Mouse (Mus musculus) liver, adult 2 months (tissue): ENCODE results near the gene Slc11a2. TPM values are rescaled to one million over a fixed set of nuclear protein-coding genes. Genes with fewer than 3 reads are reported as not detected.
A peak's percentile ranks its signal among the peaks of the same experiment; 100 is the strongest.

Source experiments
- DNase-seq: peaks from one replicate; pipeline ENCODE4 v3.0.0-alpha.2; 2011; ENCODE audit warnings: low read depth, low spot score; ENCODE audit errors: extremely low read depth
- H3K27ac ChIP-seq: fragments of 200-500 bp; replicated peaks from 2 replicates; pipeline ENCODE4 v1.5.1; 2012; ENCODE audit warnings: low read depth, mild to moderate bottlenecking, control low read depth, inconsistent platforms, low read length; ENCODE audit not compliant: insufficient read depth
- H3K27me3 ChIP-seq: fragments of 200-500 bp; 2 replicates; pipeline ENCODE4 v1.6.1; 2012; ENCODE audit warnings: mild to moderate bottlenecking, moderate library complexity, low read length, inconsistent platforms; ENCODE audit not compliant: control insufficient read depth, insufficient read depth
- H3K36me3 ChIP-seq: fragments of 200-500 bp; 2 replicates; pipeline ENCODE4 v1.6.1; 2012; ENCODE audit warnings: low read length, inconsistent platforms; ENCODE audit not compliant: control insufficient read depth, insufficient read depth
- H3K4me1 ChIP-seq: fragments of 200-500 bp; 2 replicates; pipeline ENCODE4 v1.6.1; 2011; ENCODE audit warnings: low read length; ENCODE audit not compliant: control insufficient read depth, insufficient read depth
- H3K4me3 ChIP-seq: fragments of 200-500 bp; 2 replicates; pipeline ENCODE4 v1.5.1; 2011; ENCODE audit warnings: low read depth, mild to moderate bottlenecking, control low read depth, low read length, moderate library complexity; ENCODE audit not compliant: insufficient read depth
- H3K79me2 ChIP-seq: fragments of 200-500 bp; 2 replicates; pipeline ENCODE4 v1.6.1; 2012; ENCODE audit warnings: inconsistent platforms, mild to moderate bottlenecking, low read length, moderate library complexity; ENCODE audit not compliant: control insufficient read depth, insufficient read depth
- H3K9ac ChIP-seq: fragments of 200-500 bp; 2 replicates; pipeline ENCODE4 v1.6.1; 2012; ENCODE audit warnings: low read depth, mild to moderate bottlenecking, control low read depth, inconsistent platforms, low read length
- CTCF ChIP-seq: fragments of 200-500 bp; IDR thresholded peaks from 2 replicates; pipeline ENCODE4 v1.5.1; 2011; ENCODE audit warnings: low read depth, low read length, control low read depth
- POLR2A ChIP-seq: fragments of 200-500 bp; IDR thresholded peaks from 2 replicates; pipeline ENCODE4 v1.6.1; 2011; ENCODE audit warnings: low read length, control low read depth; ENCODE audit not compliant: insufficient read depth; ENCODE audit errors: extremely low read depth
- WGBS: fragments of 180-500 bp; shearing (Covaris S2); methylation state at CpG from one replicate; pipeline ENCODE4 v1.1.7; 2018; 5-methylcytosine and 5-hydroxymethylcytosine counted together
- polyA plus RNA-seq: library from polyadenylated mRNA; depleted of rRNA; stranded (reverse); fragments of >200 nt; gene quantifications from 2 replicates; pipeline ENCODE4 v1.2.3, GENCODE M21; 2012
- total RNA-seq: library from RNA; depleted of rRNA; stranded (reverse); fragments of >200 nt; gene quantifications from 2 replicates; pipeline ENCODE4 v1.2.3, GENCODE M21; 2014

Gene Slc11a2
- total and polyA plus RNA-seq, 2 experiments = 14.5 to 25.2 TPM

GRCm38 (mm10) chr15:100403318-100404000 is 21.4 kb downstream of the Slc11a2 start:
- Histone ChIP-seq H3K27me3 (no peaks in the 10 kb centered on the region), H3K27ac (peak overlapping the region; percentile 79), H3K4me1 (peaks cover 22% of the 10 kb centered on the region), H3K4me3 (peak overlapping the region; percentile 49), H3K9ac (peak overlapping the region; percentile 67), H3K79me2 (no peaks in the 10 kb centered on the region; the same call in 1 of the 2 replicates), H3K36me3 (peaks cover 12% of the 10 kb centered on the region; the same call in 1 of the 2 replicates)
- no peak for TF ChIP-seq CTCF
- no peak for TF ChIP-seq POLR2A
- 56% methylated on average over 16 of the region's 16 CpGs for WGBS
- peak; percentile 89 for DNase-seq

GRCm38 (mm10) chr15:100402798-100403197 is 22.1 kb downstream of the Slc11a2 start:
- no peak for TF ChIP-seq CTCF
- TF ChIP-seq POLR2A = no peak
- no peaks in the 10 kb centered on the region for H3K79me2 ChIP-seq
- H3K27ac ChIP-seq = peak overlapping the region; percentile 79
- H3K4me3 ChIP-seq = peak overlapping the region; percentile 49
- peak; percentile 73 for DNase-seq
- 34% methylated on average over 4 of the region's 4 CpGs for WGBS
- no peaks in the 10 kb centered on the region for H3K27me3 ChIP-seq
- H3K4me1 ChIP-seq = peaks cover 22% of the 10 kb centered on the region
- H3K36me3 ChIP-seq = peaks cover 17% of the 10 kb centered on the region; the same call in 1 of the 2 replicates
- peak overlapping the region; percentile 67 for H3K9ac ChIP-seq

- no peaks in the 10 kb centered on the region for H3K27me3 ChIP-seq
- WGBS = 26% methylated on average over 14 of the region's 14 CpGs
- no peaks in the 10 kb centered on the region for H3K79me2 ChIP-seq
- H3K4me1 ChIP-seq = peaks cover 22% of the 10 kb centered on the region
- H3K36me3 ChIP-seq = peaks cover 19% of the 10 kb centered on the region; the same call in 1 of the 2 replicates
- no peak for TF ChIP-seq CTCF
- TF ChIP-seq POLR2A = no peak
- no peak for DNase-seq
- H3K27ac ChIP-seq = peak overlapping the region; percentile 79
- H3K4me3 ChIP-seq = peak overlapping the region; percentile 34
- peak overlapping the region; percentile 13; the same call in 1 of the 2 replicates for H3K9ac ChIP-seq
Observed at GRCm38 (mm10) chr15:100402347-100402746, 22.5 kb downstream of the Slc11a2 start.

GRCm38 (mm10) chr15:100401811-100402210 is 23.1 kb downstream of the Slc11a2 start:
- Histone ChIP-seq H3K4me3 (no peak overlapping the region), H3K36me3 (peaks cover 20% of the 10 kb centered on the region; the same call in 1 of the 2 replicates), H3K27ac (peak overlapping the region; percentile 79; the same call in 1 of the 2 replicates), H3K9ac (no peak overlapping the region), H3K27me3 (no peaks in the 10 kb centered on the region), H3K79me2 (no peaks in the 10 kb centered on the region), H3K4me1 (peaks cover 22% of the 10 kb centered on the region)
- TF ChIP-seq POLR2A = no peak
- no peak for TF ChIP-seq CTCF
- WGBS = 22% methylated on average over 4 of the region's 4 CpGs
- DNase-seq = peak; percentile 75

GRCm38 (mm10) chr15:100400592-100401250 is 24.2 kb downstream of the Slc11a2 start:
- H3K36me3 ChIP-seq = peaks cover 25% of the 10 kb centered on the region; the same call in 1 of the 2 replicates
- 41% methylated on average over 16 of the region's 16 CpGs for WGBS
- no peak overlapping the region for H3K27ac ChIP-seq

GRCm38 (mm10) chr15:100395561-100395960 is 29.3 kb downstream of the Slc11a2 start:
- 97% methylated on average over 3 of the region's 3 CpGs for WGBS
- Histone ChIP-seq H3K9ac (no peak overlapping the region), H3K4me3 (no peak overlapping the region), H3K4me1 (peaks cover 4% of the 10 kb centered on the region), H3K27ac (no peak overlapping the region), H3K36me3 (peaks cover 43% of the 10 kb centered on the region), H3K79me2 (no peaks in the 10 kb centered on the region), H3K27me3 (no peaks in the 10 kb centered on the region)
- TF ChIP-seq CTCF (0 out of 2 replicates have a peak, but pooled peaks have one; percentile 22), POLR2A (no peak)
- DNase-seq = no peak

More at GRCm38 (mm10) chr15:100400592-100401250, 24.2 kb downstream of the Slc11a2 start:
- Histone ChIP-seq H3K4me3 (no peak overlapping the region), H3K27me3 (no peaks in the 10 kb centered on the region), H3K79me2 (no peaks in the 10 kb centered on the region), H3K4me1 (peaks cover 20% of the 10 kb centered on the region), H3K9ac (no peak overlapping the region)
- peak; percentile 30 for DNase-seq
- TF ChIP-seq CTCF = no peak
- TF ChIP-seq POLR2A = no peak
